Mouse (Mus musculus) kidney, embryonic 14.5 days (tissue): ENCODE data around the gene Cd47. TPM values are rescaled to one million over a fixed set of nuclear protein-coding genes. Genes with fewer than 3 reads are reported as not detected.

Experiments
- ATAC-seq: fragments of 200-750 bp; cut with Nextera tagmentation; 2 replicates; pipeline ENCODE4 v1.8.0; 2017; ENCODE audit warnings: moderate number of reproducible peaks, mild to moderate bottlenecking, moderate TSS enrichment, moderate library complexity; ENCODE audit not compliant: low FRiP score, low TSS enrichment
- H3K27ac ChIP-seq: fragments of 300-500 bp; sonication (generic); 2 replicates; pipeline ENCODE4 v1.5.1; 2014; ENCODE audit warnings: low read depth, mild to moderate bottlenecking, low read length, moderate library complexity, mixed read lengths
- H3K27me3 ChIP-seq: fragments of 300-500 bp; sonication (generic); 2 replicates; pipeline ENCODE4 v1.6.1; 2014; ENCODE audit warnings: mild to moderate bottlenecking, low read length; ENCODE audit not compliant: control insufficient read depth, insufficient read depth
- H3K36me3 ChIP-seq: fragments of 300-500 bp; sonication (generic); 2 replicates; pipeline ENCODE4 v1.6.1; 2014; ENCODE audit warnings: low read length, mixed read lengths; ENCODE audit not compliant: control insufficient read depth, insufficient read depth
- H3K4me1 ChIP-seq: fragments of 300-500 bp; sonication (generic); 2 replicates; pipeline ENCODE4 v1.6.1; 2014; ENCODE audit warnings: low read length, mixed read lengths; ENCODE audit not compliant: control insufficient read depth, insufficient read depth
- H3K4me2 ChIP-seq: fragments of 300-500 bp; sonication (generic); replicated peaks from 2 replicates; pipeline ENCODE4 v1.6.1; 2014; ENCODE audit warnings: low read depth, mild to moderate bottlenecking, low read length
- H3K4me3 ChIP-seq: fragments of 300-500 bp; sonication (generic); 2 replicates; pipeline ENCODE4 v1.5.1; 2014; ENCODE audit warnings: mild to moderate bottlenecking, low read length
- H3K9ac ChIP-seq: fragments of 300-500 bp; sonication (generic); 2 replicates; pipeline ENCODE4 v1.6.1; 2014; ENCODE audit warnings: low read depth, mild to moderate bottlenecking, low read length, moderate library complexity
- H3K9me3 ChIP-seq: fragments of 300-500 bp; sonication (generic); 2 replicates; pipeline ENCODE4 v1.6.1; 2016; ENCODE audit warnings: low read length; ENCODE audit not compliant: control insufficient read depth
- WGBS: fragments of 180-500 bp; shearing (Covaris S2); extraction: QIAGEN DNeasy Blood & Tissue Kit; methylation state at CpG from one replicate; pipeline ENCODE4 v1.1.7; 2014; 5-methylcytosine and 5-hydroxymethylcytosine counted together
- polyA plus RNA-seq: library from polyadenylated mRNA; unstranded; fragments of >200 nt; fragmentation: Nextera tagmentation; extraction: Ambion mirVana; gene quantifications from 2 replicates; pipeline ENCODE4 v1.2.1, GENCODE M21; 2014

Cd47 gene
- polyA plus RNA-seq, 1 experiment from 2014 or later, result 82.9 TPM

DNA sequence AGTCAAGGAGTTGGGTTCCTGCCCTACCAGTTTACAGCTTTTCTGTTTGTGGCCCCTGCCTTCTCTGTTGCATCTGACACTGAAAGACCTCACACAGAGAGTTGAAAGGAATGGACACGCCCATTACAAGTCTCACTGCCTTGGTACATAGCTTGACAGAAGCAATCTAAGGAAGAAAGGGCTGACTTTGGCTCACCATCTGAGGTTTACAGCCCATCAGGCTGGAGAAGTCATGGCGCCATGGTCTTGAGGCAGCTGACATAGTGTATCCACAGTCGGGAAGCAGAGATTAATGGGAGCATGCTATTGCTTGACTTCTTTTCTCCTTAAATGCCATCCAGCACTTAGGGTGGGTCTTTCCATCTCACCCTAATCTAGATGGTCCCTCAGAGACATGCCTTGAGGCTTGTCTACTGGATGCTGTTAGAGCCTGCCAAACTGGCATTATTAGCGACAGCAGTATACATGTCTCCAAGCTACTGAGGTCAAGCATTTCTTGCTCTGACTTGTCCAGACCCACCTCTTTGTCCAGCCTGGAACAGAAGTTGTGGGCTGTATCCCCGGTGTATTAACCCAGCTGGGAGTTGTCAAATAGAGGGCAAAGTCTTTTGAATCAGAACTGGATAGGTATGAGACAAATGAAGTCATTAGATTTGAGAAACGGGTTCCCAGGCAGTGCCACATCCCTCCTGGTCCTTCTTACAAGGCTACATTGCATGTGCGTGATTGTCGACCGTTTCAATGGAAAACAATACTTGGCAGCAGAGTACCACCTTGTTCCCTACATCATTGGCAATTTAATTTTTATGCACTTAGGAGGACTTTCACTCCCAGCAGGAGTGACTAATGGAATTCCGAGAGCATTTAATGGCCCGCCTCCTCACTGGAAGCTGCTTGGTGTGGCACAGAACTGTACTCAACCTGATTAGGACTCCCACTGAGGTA, 115.5 kb downstream of the Cd47 start:
- no peaks in the 10 kb centered on the region for H3K9me3 ChIP-seq

DNA sequence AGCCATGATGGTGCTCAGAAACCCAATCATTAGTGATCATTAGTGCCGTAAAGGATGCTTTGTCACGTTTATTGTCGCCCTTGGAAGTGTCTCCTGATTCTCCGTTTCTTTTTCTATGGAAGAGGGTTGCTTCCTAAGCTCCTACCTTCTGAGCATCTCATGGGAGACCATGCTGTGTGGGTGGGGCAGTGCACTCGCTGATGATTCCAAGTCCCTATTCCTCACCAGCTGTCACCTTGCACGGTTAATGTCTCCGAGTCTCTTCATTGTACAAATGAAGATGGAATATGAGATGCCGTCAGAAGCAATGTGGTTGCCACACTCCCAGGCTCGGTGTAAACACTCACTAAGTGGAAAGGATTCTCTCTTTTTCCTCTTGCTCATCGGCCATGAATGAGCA, 119.9 kb downstream of the Cd47 start:
- Histone ChIP-seq H3K27ac (no peak overlapping the region), H3K4me3 (no peak overlapping the region), H3K9ac (no peak overlapping the region), H3K9me3 (no peaks in the 10 kb centered on the region), H3K27me3 (no peaks in the 10 kb centered on the region), H3K4me2 (no peak overlapping the region), H3K36me3 (no peaks in the 10 kb centered on the region), H3K4me1 (no peaks in the 10 kb centered on the region)
- WGBS, result 76% methylated on average over 10 of the region's 10 CpGs
- ATAC-seq, result no peak

More for the DNA sequence above, 115.5 kb downstream of the Cd47 start:
- Histone ChIP-seq H3K27ac (no peak overlapping the region), H3K9ac (no peak overlapping the region), H3K4me3 (no peak overlapping the region), H3K4me1 (no peaks in the 10 kb centered on the region), H3K27me3 (no peaks in the 10 kb centered on the region), H3K36me3 (peaks cover 3% of the 10 kb centered on the region; the same call in 1 of the 2 replicates), H3K4me2 (no peak overlapping the region)
- no peak for ATAC-seq
- 81% methylated on average over 11 of the region's 11 CpGs for WGBS

DNA sequence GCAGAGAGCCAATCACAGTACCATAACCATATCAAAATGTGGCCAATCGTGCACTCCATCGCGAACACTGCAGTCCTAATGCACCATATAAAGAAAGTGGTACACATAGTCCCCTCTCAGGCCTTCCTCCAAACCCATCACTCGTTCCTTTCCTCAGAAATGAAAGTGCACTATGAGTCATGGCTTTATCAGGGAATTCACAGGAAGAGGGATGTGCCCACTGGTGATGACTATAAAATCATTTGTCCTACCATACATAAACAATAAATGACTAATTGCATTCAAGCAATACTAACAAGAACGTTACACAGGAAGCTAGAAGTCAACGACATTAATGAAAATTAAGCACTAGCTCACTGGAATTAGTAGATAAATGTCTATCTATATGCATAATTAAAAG, 121.3 kb downstream of the Cd47 start:
- H3K9me3 ChIP-seq, result no peaks in the 10 kb centered on the region
- H3K27me3 ChIP-seq, result no peaks in the 10 kb centered on the region
- no peaks in the 10 kb centered on the region for H3K4me1 ChIP-seq
- H3K9ac ChIP-seq, result no peak overlapping the region
- ATAC-seq, result no peak
- no peak overlapping the region for H3K4me2 ChIP-seq
- H3K36me3 ChIP-seq, result no peaks in the 10 kb centered on the region
- WGBS, result 74% methylated on average over 6 of the region's 6 CpGs
- no peak overlapping the region for H3K4me3 ChIP-seq
- H3K27ac ChIP-seq, result no peak overlapping the region

DNA sequence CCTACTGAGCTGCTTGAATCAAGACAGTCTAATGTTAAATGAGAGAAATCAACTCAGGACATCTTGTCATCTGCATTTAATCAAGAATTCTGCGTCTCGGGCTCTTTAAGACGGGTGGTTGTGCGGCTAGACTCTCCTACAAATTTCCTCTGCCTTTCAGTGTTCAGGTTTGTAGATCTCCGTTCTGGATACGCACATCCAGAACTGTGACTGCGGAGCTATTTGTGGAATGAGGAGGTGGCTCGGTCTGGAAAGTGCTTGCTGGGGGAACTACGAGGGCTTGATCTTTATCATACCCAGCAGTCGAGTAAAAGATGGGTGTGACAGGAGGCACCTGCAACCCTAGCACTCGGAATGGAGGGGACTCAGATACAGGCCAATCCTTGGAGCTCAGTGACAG, 121.8 kb downstream of the Cd47 start:
- Histone ChIP-seq H3K4me3 (no peak overlapping the region), H3K9ac (no peak overlapping the region), H3K27ac (no peak overlapping the region), H3K4me2 (no peak overlapping the region), H3K9me3 (no peaks in the 10 kb centered on the region), H3K27me3 (no peaks in the 10 kb centered on the region), H3K4me1 (no peaks in the 10 kb centered on the region), H3K36me3 (no peaks in the 10 kb centered on the region)
- 71% methylated on average over 11 of the region's 11 CpGs for WGBS
- ATAC-seq, result no peak

GRCm38 (mm10) chr16:49923720-49924119, 123.4 kb downstream of the Cd47 start:
- H3K27me3 ChIP-seq, result no peaks in the 10 kb centered on the region
- H3K4me3 ChIP-seq, result no peak overlapping the region
- no peak overlapping the region for H3K4me2 ChIP-seq
- no peak for ATAC-seq
- no peak overlapping the region for H3K9ac ChIP-seq
- no peak overlapping the region for H3K27ac ChIP-seq
- 29% methylated on average over 9 of the region's 9 CpGs for WGBS
- no peaks in the 10 kb centered on the region for H3K9me3 ChIP-seq
- no peaks in the 10 kb centered on the region for H3K4me1 ChIP-seq
- H3K36me3 ChIP-seq, result no peaks in the 10 kb centered on the region

- H3K27me3 ChIP-seq, result no peaks in the 10 kb centered on the region
- 88% methylated on average over 1 of the region's 1 CpGs for WGBS
- no peaks in the 10 kb centered on the region for H3K4me1 ChIP-seq
- no peak overlapping the region for H3K27ac ChIP-seq
- H3K4me2 ChIP-seq, result no peak overlapping the region
- no peaks in the 10 kb centered on the region for H3K9me3 ChIP-seq
- H3K9ac ChIP-seq, result no peak overlapping the region
- no peak for ATAC-seq
- H3K4me3 ChIP-seq, result no peak overlapping the region
- H3K36me3 ChIP-seq, result no peaks in the 10 kb centered on the region
These were observed 124.6 kb downstream of the Cd47 start for GRCm38 (mm10) chr16:49924941-49925340.

GRCm38 (mm10) chr16:49933274-49933673, 132.9 kb downstream of the Cd47 start:
- Histone ChIP-seq H3K27me3 (no peaks in the 10 kb centered on the region), H3K27ac (no peak overlapping the region), H3K4me2 (no peak overlapping the region), H3K9ac (no peak overlapping the region), H3K9me3 (no peaks in the 10 kb centered on the region), H3K4me1 (peaks cover 9% of the 10 kb centered on the region; the same call in 1 of the 2 replicates), H3K36me3 (no peaks in the 10 kb centered on the region), H3K4me3 (no peak overlapping the region)
- ATAC-seq, result no peak
- WGBS, result 48% methylated on average over 5 of the region's 5 CpGs

DNA sequence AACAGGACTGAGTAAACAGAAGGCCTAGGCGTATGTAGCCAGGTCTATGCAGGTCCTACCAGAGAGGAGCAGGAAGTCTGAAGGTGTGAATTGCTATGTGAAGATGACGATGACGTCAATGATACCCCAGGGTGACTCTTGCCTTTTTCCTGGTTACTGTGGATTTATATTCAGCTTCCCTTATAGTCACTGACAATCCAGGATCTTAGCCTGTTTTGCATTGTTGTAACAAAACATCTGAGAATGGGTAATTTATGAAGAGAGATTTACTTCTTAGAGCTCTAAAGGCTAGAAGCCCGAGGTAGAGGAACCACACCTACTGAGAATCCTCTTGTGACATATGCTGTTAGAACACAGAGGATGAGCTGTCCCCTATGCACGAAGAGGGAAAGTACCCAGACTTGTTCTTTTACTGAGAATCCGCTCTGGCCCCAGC, 135.7 kb downstream of the Cd47 start:
- H3K36me3 ChIP-seq, result no peaks in the 10 kb centered on the region
- H3K4me3 ChIP-seq, result no peak overlapping the region
- no peak overlapping the region for H3K4me2 ChIP-seq
- 79% methylated on average over 6 of the region's 6 CpGs for WGBS
- no peaks in the 10 kb centered on the region for H3K27me3 ChIP-seq
- no peak overlapping the region for H3K9ac ChIP-seq
- H3K9me3 ChIP-seq, result no peaks in the 10 kb centered on the region
- H3K4me1 ChIP-seq, result peaks cover 9% of the 10 kb centered on the region; the same call in 1 of the 2 replicates
- no peak for ATAC-seq
- no peak overlapping the region for H3K27ac ChIP-seq

- Histone ChIP-seq H3K27ac (no peak overlapping the region), H3K9ac (no peak overlapping the region), H3K27me3 (no peaks in the 10 kb centered on the region), H3K4me2 (no peak overlapping the region), H3K4me3 (no peak overlapping the region), H3K36me3 (no peaks in the 10 kb centered on the region), H3K9me3 (no peaks in the 10 kb centered on the region), H3K4me1 (peaks cover 9% of the 10 kb centered on the region; the same call in 1 of the 2 replicates)
- ATAC-seq, result no peak
- 65% methylated on average over 5 of the region's 5 CpGs for WGBS
These were observed 136.5 kb downstream of the Cd47 start for GRCm38 (mm10) chr16:49936793-49937192.
